Mouse (Mus musculus): Measurements from ENCODE around the gene Prrt3. TPM values are rescaled to one million over a fixed set of nuclear protein-coding genes. Genes with fewer than 3 reads are reported as not detected.

Prrt3 gene
- total RNA-seq (2014; rRNA removed) = 29.4 and 39.3 TPM in 2 replicates
- 18.4 and 20.7 TPM in 2 replicates for polyA plus RNA-seq (2015; fragmentation: Nextera tagmentation; extraction: Ambion mirVana)

DNA sequence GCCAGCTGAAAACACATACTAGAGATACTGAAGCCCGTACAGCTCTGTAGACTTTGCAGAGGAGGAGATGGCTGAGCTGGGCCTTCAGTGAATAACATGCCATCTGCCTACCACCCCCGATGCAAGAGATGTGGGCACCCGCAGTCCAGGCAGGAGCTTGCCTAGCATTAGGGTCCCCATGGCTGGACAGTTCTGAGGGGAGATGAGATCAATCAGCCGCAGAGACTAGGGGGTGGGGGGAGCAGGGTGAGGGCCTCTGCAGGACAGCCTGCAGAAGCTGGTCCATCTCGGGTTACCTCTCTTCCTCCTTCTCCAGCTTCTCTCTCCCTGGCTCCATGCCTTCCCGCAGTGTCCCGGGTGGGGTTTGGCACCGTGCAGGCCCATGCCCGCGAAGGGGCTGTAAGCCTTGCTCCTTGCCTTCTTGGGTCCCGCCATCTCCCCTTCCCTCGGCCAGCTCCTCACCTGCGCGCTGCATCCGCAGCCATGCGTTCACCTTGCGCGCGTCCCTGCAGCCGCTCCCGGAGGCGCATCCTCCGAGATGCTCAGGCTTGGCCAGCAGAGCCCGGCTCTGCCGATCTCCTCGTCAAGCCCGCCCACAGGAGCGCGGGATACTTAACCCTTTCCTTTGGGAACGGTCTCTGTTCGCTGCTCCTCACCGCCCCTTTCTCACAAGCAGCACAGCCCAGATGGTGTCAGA is at the start of gene Prrt3:
Gene Prrt3, minus strand, starts transcription at position 544 of the 697 bp plus-strand sequence.
- H3K27ac ChIP-seq (ENCODE audit: low read depth, low read length) = peak within 1 kb of the TSS; percentile 27; the same call in 1 of the 2 replicates
- no peaks in the 10 kb centered on the region for H3K9me3 ChIP-seq (ENCODE audit: low read length)
- H3K4me2 ChIP-seq (ENCODE audit: low read depth, low read length, poor library complexity, severe bottlenecking) = peak within 1 kb of the TSS; percentile 74
- 2% methylated on average over 32 of the region's 32 CpGs for WGBS
- no peaks in the 10 kb centered on the region for H3K27me3 ChIP-seq (ENCODE audit: insufficient read depth, low read length)
- H3K9ac ChIP-seq (replicated peaks; ENCODE audit: low read length, poor library complexity, severe bottlenecking) = peak within 1 kb of the TSS; percentile 85
- no peaks in the 10 kb centered on the region for H3K4me1 ChIP-seq (ENCODE audit: insufficient read depth, low read length)
- peaks cover 7% of the 10 kb centered on the region; the same call in 1 of the 2 replicates for H3K36me3 ChIP-seq (ENCODE audit: insufficient read depth, low read length)
- peak; percentile 81 for DNase-seq (ENCODE audit: low spot score)
- ATAC-seq (ENCODE audit: low FRiP score) = peak; percentile 88
- H3K4me3 ChIP-seq (ENCODE audit: low read depth, low read length) = peak within 1 kb of the TSS; percentile 67
- no peak for TF ChIP-seq CTCF (IDR thresholded peaks at IDR 0.05)

DNA sequence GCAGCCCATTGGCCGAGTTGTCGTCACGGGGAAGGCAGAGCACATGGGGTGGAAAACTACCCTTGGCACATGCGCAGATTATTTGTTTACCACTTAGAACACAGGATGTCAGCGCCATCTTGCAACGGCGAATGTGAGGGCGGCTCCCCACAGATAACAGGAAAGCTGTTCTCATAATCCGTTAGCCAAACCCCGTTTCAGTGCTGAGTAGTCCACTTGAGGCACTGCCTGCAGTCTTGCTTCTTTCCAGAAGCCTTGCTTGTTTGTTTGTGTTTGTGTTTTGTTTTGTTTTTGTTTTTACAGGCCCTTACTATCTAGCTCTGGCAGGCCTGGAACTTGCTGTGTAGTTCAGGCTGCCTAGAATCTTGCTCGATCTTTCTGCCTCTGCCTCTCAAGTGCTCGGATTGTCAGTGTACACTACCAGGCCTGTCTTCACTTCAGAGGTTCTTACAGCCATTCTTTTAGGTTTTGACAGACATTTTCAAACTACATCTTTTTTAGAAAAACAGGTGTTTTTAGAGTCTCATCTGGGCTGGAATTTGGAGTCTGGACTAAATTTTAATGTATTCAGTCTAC is 42.3 kb upstream of the Prrt3 start:
- no peak for ATAC-seq (ENCODE audit: low FRiP score)
- Histone ChIP-seq H3K9me3 (ENCODE audit: low read length) (no peaks in the 10 kb centered on the region), H3K4me3 (ENCODE audit: low read depth, low read length) (no peak overlapping the region), H3K36me3 (ENCODE audit: insufficient read depth, low read length) (no peaks in the 10 kb centered on the region), H3K27ac (ENCODE audit: low read depth, low read length) (no peak overlapping the region), H3K27me3 (ENCODE audit: insufficient read depth, low read length) (no peaks in the 10 kb centered on the region), H3K9ac (replicated peaks; ENCODE audit: low read length, poor library complexity, severe bottlenecking) (no peak overlapping the region), H3K4me2 (ENCODE audit: low read depth, low read length, poor library complexity, severe bottlenecking) (no peak overlapping the region), H3K4me1 (ENCODE audit: insufficient read depth, low read length) (no peaks in the 10 kb centered on the region)
- TF ChIP-seq CTCF (IDR thresholded peaks at IDR 0.05) = no peak
- 89% methylated on average over 8 of the region's 12 CpGs for WGBS
- no peak for DNase-seq (ENCODE audit: low spot score)

DNA sequence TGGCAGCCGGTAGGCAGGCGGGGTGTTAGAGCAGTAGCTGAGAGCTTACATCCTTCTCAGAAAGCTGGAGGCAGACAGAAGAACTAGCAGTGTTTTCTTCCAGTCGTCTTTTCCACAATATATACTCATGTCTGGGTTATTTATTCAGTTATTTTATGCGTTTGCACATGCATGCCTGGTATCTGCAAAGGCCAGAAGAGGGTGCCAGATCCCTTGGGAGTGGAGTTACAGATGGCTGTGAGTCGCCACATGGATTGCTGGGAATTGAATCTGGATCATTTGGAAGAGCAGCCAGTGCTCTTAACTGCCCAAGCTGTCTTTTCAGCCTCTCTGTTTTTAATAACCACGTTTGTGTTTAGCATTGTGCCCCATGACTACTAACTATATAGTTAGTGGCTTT is 39.9 kb upstream of the Prrt3 start:
- H3K4me2 ChIP-seq (ENCODE audit: low read depth, low read length, poor library complexity, severe bottlenecking) = no peak overlapping the region
- H3K36me3 ChIP-seq (ENCODE audit: insufficient read depth, low read length) = no peaks in the 10 kb centered on the region
- no peak overlapping the region for H3K9ac ChIP-seq (replicated peaks; ENCODE audit: low read length, poor library complexity, severe bottlenecking)
- no peaks in the 10 kb centered on the region for H3K9me3 ChIP-seq (ENCODE audit: low read length)
- H3K27ac ChIP-seq (ENCODE audit: low read depth, low read length) = no peak overlapping the region
- 89% methylated on average over 6 of the region's 6 CpGs for WGBS
- H3K27me3 ChIP-seq (ENCODE audit: insufficient read depth, low read length) = no peaks in the 10 kb centered on the region
- no peaks in the 10 kb centered on the region for H3K4me1 ChIP-seq (ENCODE audit: insufficient read depth, low read length)
- no peak for TF ChIP-seq CTCF (IDR thresholded peaks at IDR 0.05)
- DNase-seq (ENCODE audit: low spot score) (no peak), ATAC-seq (ENCODE audit: low FRiP score) (no peak)
- no peak overlapping the region for H3K4me3 ChIP-seq (ENCODE audit: low read depth, low read length)

DNA sequence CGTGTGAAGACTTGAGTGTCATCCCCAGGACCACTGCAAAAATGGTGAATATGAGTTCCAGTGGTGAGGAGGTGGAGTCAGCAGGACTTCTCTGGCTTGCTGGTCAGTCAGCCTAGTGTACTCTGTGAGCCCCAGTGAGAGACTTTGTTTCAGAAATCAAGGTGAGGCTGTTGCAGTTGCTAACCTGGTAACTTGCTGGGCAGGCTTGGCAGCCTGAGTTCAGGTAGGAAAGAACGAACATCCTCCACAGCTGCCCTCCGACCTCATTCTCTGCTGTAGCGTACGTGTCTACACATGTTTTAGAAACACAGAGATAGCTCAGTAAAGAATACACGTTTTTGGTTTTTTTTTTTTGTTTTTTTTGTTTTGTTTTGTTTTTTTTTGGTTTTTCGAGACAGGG is 33.2 kb upstream of the Prrt3 start:
- no peak overlapping the region for H3K4me3 ChIP-seq (ENCODE audit: low read depth, low read length)
- ATAC-seq (ENCODE audit: low FRiP score) (no peak), DNase-seq (ENCODE audit: low spot score) (no peak)
- H3K27me3 ChIP-seq (ENCODE audit: insufficient read depth, low read length) = no peaks in the 10 kb centered on the region
- H3K36me3 ChIP-seq (ENCODE audit: insufficient read depth, low read length) = no peaks in the 10 kb centered on the region
- WGBS = 93% methylated on average over 7 of the region's 7 CpGs
- H3K9me3 ChIP-seq (ENCODE audit: low read length) = no peaks in the 10 kb centered on the region
- TF ChIP-seq CTCF (IDR thresholded peaks at IDR 0.05) = no peak
- H3K4me2 ChIP-seq (ENCODE audit: low read depth, low read length, poor library complexity, severe bottlenecking) = no peak overlapping the region
- no peak overlapping the region for H3K9ac ChIP-seq (replicated peaks; ENCODE audit: low read length, poor library complexity, severe bottlenecking)
- H3K27ac ChIP-seq (ENCODE audit: low read depth, low read length) = no peak overlapping the region
- peaks cover 5% of the 10 kb centered on the region; the same call in 1 of the 2 replicates for H3K4me1 ChIP-seq (ENCODE audit: insufficient read depth, low read length)

DNA sequence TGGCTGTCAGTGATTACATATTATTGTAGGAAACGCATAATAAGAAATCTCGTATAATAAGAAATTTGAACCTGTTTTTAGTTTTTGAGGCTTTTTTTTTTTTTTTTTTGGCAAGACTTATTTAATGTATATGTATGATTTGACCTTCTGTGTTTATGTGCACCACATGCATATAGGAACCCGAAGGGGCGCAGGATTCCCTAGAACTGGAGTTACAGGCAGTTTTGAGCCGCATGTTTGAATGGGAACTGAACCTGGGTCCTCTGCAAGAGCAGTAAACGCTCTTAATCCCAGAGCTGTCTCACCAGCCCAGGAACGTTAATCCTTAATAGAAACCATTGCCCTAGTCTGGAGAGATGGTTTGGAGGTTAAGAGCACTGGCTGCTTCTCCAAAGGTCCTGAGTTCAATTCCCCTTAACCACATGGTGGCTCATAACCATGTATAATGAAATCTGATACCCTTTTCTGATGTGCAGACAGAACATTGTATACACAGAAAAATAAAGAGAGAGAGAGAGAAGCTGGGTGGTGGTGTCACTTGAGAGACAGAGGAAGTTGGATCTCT is 30.2 kb upstream of the Prrt3 start:
- 4% methylated on average over 7 of the region's 7 CpGs for WGBS
- Histone ChIP-seq H3K4me2 (ENCODE audit: low read depth, low read length, poor library complexity, severe bottlenecking) (peak overlapping the region; percentile 79), H3K9me3 (ENCODE audit: low read length) (no peaks in the 10 kb centered on the region), H3K36me3 (ENCODE audit: insufficient read depth, low read length) (no peaks in the 10 kb centered on the region), H3K4me3 (ENCODE audit: low read depth, low read length) (peak overlapping the region; percentile 92), H3K27ac (ENCODE audit: low read depth, low read length) (no peak overlapping the region), H3K4me1 (ENCODE audit: insufficient read depth, low read length) (peaks cover 7% of the 10 kb centered on the region; the same call in 1 of the 2 replicates), H3K27me3 (ENCODE audit: insufficient read depth, low read length) (no peaks in the 10 kb centered on the region), H3K9ac (replicated peaks; ENCODE audit: low read length, poor library complexity, severe bottlenecking) (peak overlapping the region; percentile 82; the same call in 1 of the 2 replicates)
- no peak for TF ChIP-seq CTCF (IDR thresholded peaks at IDR 0.05)
- no peak for ATAC-seq (ENCODE audit: low FRiP score)
- no peak for DNase-seq (ENCODE audit: low spot score)
